Mouse (Mus musculus) MEL (cell line): Measurements from ENCODE around the gene Eif2d. TPM values are rescaled to one million over a fixed set of nuclear protein-coding genes. Genes with fewer than 3 reads are reported as not detected.

Experiments used
- DNase-seq: peaks from one replicate; pipeline ENCODE4 v3.0.0; 2011; ENCODE audit warnings: low read depth, low spot score
- H3K27ac ChIP-seq: 2 replicates; pipeline ENCODE4 v1.5.1; 2012; ENCODE audit warnings: low read depth, mild to moderate bottlenecking, control low read depth, low read length, moderate library complexity; ENCODE audit not compliant: control insufficient read depth
- H3K27me3 ChIP-seq, 2 experiments: fragments of 150-350 bp in 1 of 2; sonication (generic) in 1 of 2; 2 replicates each; pipeline ENCODE4 v1.6.1; 2012; ENCODE audit warnings: low read length in 2 of 2, mild to moderate bottlenecking in 2 of 2, improper control_type of control experiment in 1 of 2, moderate library complexity in 1 of 2; ENCODE audit not compliant: insufficient read depth in 2 of 2, control insufficient read depth in 1 of 2
- H3K36me3 ChIP-seq, 2 experiments: 2 replicates each; pipeline ENCODE4 v1.6.1; 2012 to 2014; ENCODE audit warnings: low read length in 2 of 2, improper control_type of control experiment in 1 of 2, inconsistent platforms in 1 of 2, mild to moderate bottlenecking in 1 of 2; ENCODE audit not compliant: insufficient read depth in 2 of 2, control insufficient read depth in 1 of 2
- H3K4me1 ChIP-seq, 2 experiments: fragments of 150-350 bp in 1 of 2; sonication (generic) in 1 of 2; 2 replicates each; pipeline ENCODE4 v1.6.1; 2012; ENCODE audit warnings: low read length in 2 of 2, improper control_type of control experiment in 1 of 2, mild to moderate bottlenecking in 1 of 2; ENCODE audit not compliant: insufficient read depth in 2 of 2, control insufficient read depth in 1 of 2
- H3K4me3 ChIP-seq, 2 experiments: fragments of 150-350 bp in 1 of 2; sonication (generic) in 1 of 2; 2 replicates each; pipeline ENCODE4 v1.5.1; 2012; ENCODE audit warnings: low read depth in 2 of 2, low read length in 2 of 2, mild to moderate bottlenecking in 2 of 2, moderate library complexity in 2 of 2, control low read depth in 1 of 2, improper control_type of control experiment in 1 of 2; ENCODE audit not compliant: control insufficient read depth in 1 of 2, insufficient read depth in 1 of 2
- H3K79me2 ChIP-seq: 2 replicates; pipeline ENCODE4 v1.6.1; 2012; ENCODE audit warnings: mild to moderate bottlenecking, low read length, moderate library complexity; ENCODE audit not compliant: control insufficient read depth, poor library complexity, insufficient read depth
- H3K9ac ChIP-seq: 2 replicates; pipeline ENCODE4 v1.6.1; 2012; ENCODE audit warnings: low read depth, mild to moderate bottlenecking, control low read depth, low read length, moderate library complexity; ENCODE audit not compliant: control insufficient read depth, poor library complexity, severe bottlenecking
- H3K9me3 ChIP-seq: fragments of 150-350 bp; sonication (generic); replicated peaks from 2 replicates; pipeline ENCODE4 v1.6.1; 2012; ENCODE audit warnings: mild to moderate bottlenecking, low read length, improper control_type of control experiment, moderate library complexity; ENCODE audit not compliant: insufficient read depth
- CHD1 ChIP-seq: IDR thresholded peaks from 2 replicates; pipeline ENCODE4 v1.6.1; 2012; ENCODE audit warnings: low read depth, mild to moderate bottlenecking, inconsistent platforms, low read length, improper control_type of control experiment
- CHD2 ChIP-seq: IDR thresholded peaks from 2 replicates; pipeline ENCODE4 v1.6.1; 2011; ENCODE audit warnings: low read length, improper control_type of control experiment
- CTCF ChIP-seq, 3 experiments: IDR thresholded peaks in 2 of 3; conservative IDR thresholded peaks in 1 of 3; 2 replicates each; pipeline ENCODE4 v1.5.1; 2011 to 2012; ENCODE audit warnings: low read length in 3 of 3, low read depth in 2 of 3, mild to moderate bottlenecking in 2 of 3, improper control_type of control experiment in 1 of 3, inconsistent platforms in 1 of 3, mixed read lengths in 1 of 3, moderate library complexity in 1 of 3; ENCODE audit not compliant: control insufficient read depth in 1 of 3, insufficient read depth in 1 of 3, poor library complexity in 1 of 3, severe bottlenecking in 1 of 3
- ELF1 ChIP-seq: IDR thresholded peaks from 2 replicates; pipeline ENCODE4 v1.6.1; 2014; ENCODE audit warnings: low read depth, mild to moderate bottlenecking, inconsistent platforms, low read length, improper control_type of control experiment, moderate library complexity
- EP300 ChIP-seq, 2 experiments: IDR thresholded peaks; 2 replicates each; pipeline ENCODE4 v1.6.1; 2011; ENCODE audit warnings: improper control_type of control experiment in 2 of 2, low read length in 2 of 2, low read depth in 1 of 2, mild to moderate bottlenecking in 1 of 2
- ETS1 ChIP-seq: IDR thresholded peaks from 2 replicates; pipeline ENCODE4 v1.6.1; 2012; ENCODE audit warnings: low read depth, mild to moderate bottlenecking, inconsistent platforms, low read length, improper control_type of control experiment, moderate library complexity
- HCFC1 ChIP-seq: IDR thresholded peaks from 2 replicates; pipeline ENCODE4 v1.6.1; 2012; ENCODE audit warnings: low read depth, mild to moderate bottlenecking, inconsistent platforms, low read length, improper control_type of control experiment, moderate library complexity
- JUND ChIP-seq: IDR thresholded peaks from 2 replicates; pipeline ENCODE4 v1.6.1; 2011; ENCODE audit warnings: low read depth, mild to moderate bottlenecking, improper control_type of control experiment, low read length
- KAT2A ChIP-seq: conservative IDR thresholded peaks from 2 replicates; pipeline ENCODE4 v1.6.1; 2012; ENCODE audit warnings: low read depth, low read length, improper control_type of control experiment, inconsistent platforms
- MAX ChIP-seq: IDR thresholded peaks from 2 replicates; pipeline ENCODE4 v1.6.1; 2011; ENCODE audit warnings: low read length, improper control_type of control experiment
- MAZ ChIP-seq: IDR thresholded peaks from 2 replicates; pipeline ENCODE4 v1.6.1; 2012; ENCODE audit warnings: low read depth, mild to moderate bottlenecking, inconsistent platforms, low read length, improper control_type of control experiment
- MEF2A ChIP-seq: IDR thresholded peaks from 2 replicates; pipeline ENCODE4 v1.6.1; 2014; ENCODE audit warnings: low read depth, mild to moderate bottlenecking, inconsistent platforms, low read length, improper control_type of control experiment; ENCODE audit not compliant: poor library complexity, insufficient replicate concordance, severe bottlenecking; ENCODE audit errors: extremely low read depth
- MXI1 ChIP-seq: IDR thresholded peaks from 2 replicates; pipeline ENCODE4 v1.6.1; 2011; ENCODE audit warnings: mild to moderate bottlenecking, low read depth, low read length, improper control_type of control experiment
- MYC ChIP-seq: IDR thresholded peaks from 2 replicates; pipeline ENCODE4 v1.6.1; 2011; ENCODE audit warnings: low read depth, mild to moderate bottlenecking, low read length, improper control_type of control experiment, moderate library complexity
- NRF1 ChIP-seq: IDR thresholded peaks from 2 replicates; pipeline ENCODE4 v1.6.1; 2014; ENCODE audit warnings: low read depth, mild to moderate bottlenecking, inconsistent platforms, low read length, improper control_type of control experiment, moderate library complexity; ENCODE audit not compliant: poor library complexity, insufficient read depth, severe bottlenecking
- POLR2A ChIP-seq, 2 experiments: IDR thresholded peaks; 2 replicates each; pipeline ENCODE4 v1.6.1; 2011 to 2012; ENCODE audit warnings: low read length in 2 of 2, mild to moderate bottlenecking in 2 of 2, control low read depth in 1 of 2, improper control_type of control experiment in 1 of 2, low read depth in 1 of 2, moderate library complexity in 1 of 2; ENCODE audit not compliant: control insufficient read depth in 1 of 2, insufficient read depth in 1 of 2, poor library complexity in 1 of 2
- RAD21 ChIP-seq: IDR thresholded peaks from 2 replicates; pipeline ENCODE4 v1.6.1; 2011; ENCODE audit warnings: mild to moderate bottlenecking, low read depth, low read length, improper control_type of control experiment
- SIN3A ChIP-seq: IDR thresholded peaks from 2 replicates; pipeline ENCODE4 v1.6.1; 2012; ENCODE audit warnings: low read length, improper control_type of control experiment, inconsistent platforms
- SMC3 ChIP-seq: IDR thresholded peaks from 2 replicates; pipeline ENCODE4 v1.6.1; 2011; ENCODE audit warnings: low read depth, low read length, improper control_type of control experiment
- TBP ChIP-seq: IDR thresholded peaks from 2 replicates; pipeline ENCODE4 v1.8.0; 2011; ENCODE audit warnings: low read depth, low read length, improper control_type of control experiment
- TCF12 ChIP-seq: IDR thresholded peaks from 2 replicates; pipeline ENCODE4 v1.6.1; 2014; ENCODE audit warnings: low read depth, mild to moderate bottlenecking, inconsistent platforms, low read length, improper control_type of control experiment, moderate library complexity
- UBTF ChIP-seq: IDR thresholded peaks from 2 replicates; pipeline ENCODE4 v1.6.1; 2012; ENCODE audit warnings: low read depth, mild to moderate bottlenecking, inconsistent platforms, low read length, improper control_type of control experiment, moderate library complexity, borderline replicate concordance; ENCODE audit not compliant: insufficient read depth
- USF2 ChIP-seq, 2 experiments: IDR thresholded peaks; 2 replicates each; pipeline ENCODE4 v1.6.1; 2011 to 2012; ENCODE audit warnings: improper control_type of control experiment in 2 of 2, low read length in 2 of 2, borderline replicate concordance in 1 of 2, inconsistent platforms in 1 of 2, low read depth in 1 of 2, mild to moderate bottlenecking in 1 of 2; ENCODE audit not compliant: insufficient read depth in 1 of 2
- ZMIZ1 ChIP-seq: IDR thresholded peaks from 2 replicates; pipeline ENCODE4 v1.6.1; 2012; ENCODE audit warnings: low read depth, mild to moderate bottlenecking, inconsistent platforms, low read length, improper control_type of control experiment, moderate library complexity
- ZNF384 ChIP-seq: IDR thresholded peaks from 2 replicates; pipeline ENCODE4 v1.6.1; 2012; ENCODE audit warnings: low read depth, mild to moderate bottlenecking, inconsistent platforms, low read length, improper control_type of control experiment
- polyA plus RNA-seq, 2 experiments: library from polyadenylated mRNA; stranded (reverse) in 1 of 2; unstranded in 1 of 2; fragments of >175 nt in 1 of 2; fragments of >200 nt in 1 of 2; gene quantifications; 2 replicates each; pipeline versions ENCODE4 v1.2.1 to v1.2.4; 2012; ENCODE audit warnings: low replicate concordance in 2 of 2, low read depth in 1 of 2; ENCODE audit not compliant: insufficient read length in 2 of 2, insufficient read depth in 1 of 2, missing spikeins in 1 of 2
- total RNA-seq: library from RNA; depleted of rRNA; stranded (reverse); fragments of 300-350 nt; gene quantifications from 2 replicates; pipeline ENCODE4 v1.2.3, GENCODE M21; 2012

The Eif2d gene
- total and polyA plus RNA-seq, 3 experiments, result 31.0 to 43.6 TPM; not detected in 1

GRCm38 (mm10) chr1:131199118-131199821 is 46.3 kb downstream of the Eif2d start:
- Histone ChIP-seq H3K36me3 (peaks cover 0 to 12% of the 10 kb centered on the region in 2 experiments; a peak in 2 of 4 replicates), H3K9ac (peak overlapping the region; percentile 85), H3K4me1 (peaks cover 5 to 22% of the 10 kb centered on the region in 2 experiments; a peak in 3 of 4 replicates), H3K9me3 (no peaks in the 10 kb centered on the region), H3K79me2 (peaks cover 34% of the 10 kb centered on the region), H3K4me3 (peak overlapping the region; percentile 58 to 96), H3K27me3 (no peaks in the 10 kb centered on the region), H3K27ac (peak overlapping the region; percentile 72)
- peak; percentile 78 for DNase-seq
- no peak for TF ChIP-seq MEF2A
- peak; percentile 33 for TF ChIP-seq MAX
- peak; percentile 47; the same call in 1 of the 2 replicates for TF ChIP-seq SIN3A
- peak; percentile 23; the same call in 1 of the 2 replicates for TF ChIP-seq TBP
- peak; percentile 63 for TF ChIP-seq ELF1
- TF ChIP-seq MXI1, result no peak; the same call in 1 of the 2 replicates
- TF ChIP-seq JUND, result no peak
- no peak for TF ChIP-seq SMC3
- no peak for TF ChIP-seq CHD2
- TF ChIP-seq RAD21, result no peak
- TF ChIP-seq KAT2A, result no peak
- TF ChIP-seq USF2 (IDR thresholded peaks at IDR 0.05; ENCODE audit: borderline replicate concordance in 1 of 2, insufficient read depth in 1 of 2, low read depth in 1 of 2, low read length in 2 of 2), result no peak
- TF ChIP-seq MAZ, result no peak
- 0 out of 2 replicates have a peak, but pooled peaks have one; percentile 10 for TF ChIP-seq ZMIZ1
- TF ChIP-seq UBTF, result no peak
- no peak for TF ChIP-seq ETS1
- no peak; the same call in 1 of the 2 replicates for TF ChIP-seq MYC

GRCm38 (mm10) chr1:131199976-131200375 is 47.0 kb downstream of the Eif2d start:
- Histone ChIP-seq H3K27me3 (no peaks in the 10 kb centered on the region), H3K36me3 (peaks cover 0 to 12% of the 10 kb centered on the region in 2 experiments; a peak in 2 of 4 replicates)
- TF ChIP-seq MEF2A, result no peak
- no peak for TF ChIP-seq JUND
- TF ChIP-seq SMC3, result peak; percentile 31
- peak; percentile 67; the same call in 1 of the 2 replicates for TF ChIP-seq UBTF
- TF ChIP-seq ETS1, result peak; percentile 54
- TF ChIP-seq CHD1, result no peak
- TF ChIP-seq NRF1, result 0 out of 2 replicates have a peak, but pooled peaks have one; percentile 21
- no peak; the same call in 1 of the 2 replicates for TF ChIP-seq ZMIZ1
- peak; percentile 56 to 67 (median 57) for TF ChIP-seq CTCF (IDR thresholded peaks at IDR 0.05 in 2 of 3, conservative IDR thresholded peaks at IDR 0.05 in 1 of 3; ENCODE audit: control insufficient read depth in 1 of 3, insufficient read depth in 1 of 3, low read depth in 2 of 3, low read length in 3 of 3, poor library complexity in 1 of 3, severe bottlenecking in 1 of 3)
- 0 out of 2 replicates have a peak, but pooled peaks have one; percentile 51 for TF ChIP-seq HCFC1
- TF ChIP-seq ZNF384, result 0 out of 2 replicates have a peak, but pooled peaks have one; percentile 8
- TF ChIP-seq EP300 (IDR thresholded peaks at IDR 0.05; ENCODE audit: low read depth in 1 of 2, low read length in 2 of 2), result peak; percentile 41 to 54; a peak in 3 of 4 replicates
- TF ChIP-seq TBP, result peak; percentile 81
- peak; percentile 86; the same call in 1 of the 2 replicates for TF ChIP-seq MXI1
- peak; percentile 77 for TF ChIP-seq SIN3A
- TF ChIP-seq RAD21, result peak; percentile 29
- peak; percentile 91 for TF ChIP-seq MYC
- TF ChIP-seq MAZ, result peak; percentile 97
- TF ChIP-seq TCF12, result peak; percentile 58; the same call in 1 of the 2 replicates
- peak; percentile 77; the same call in 1 of the 2 replicates for TF ChIP-seq MAX
- TF ChIP-seq POLR2A (IDR thresholded peaks at IDR 0.05; ENCODE audit: control insufficient read depth in 1 of 2, insufficient read depth in 1 of 2, low read depth in 1 of 2, low read length in 2 of 2, poor library complexity in 1 of 2), result peak; percentile 28 to 88; a peak in 2 of 4 replicates
- TF ChIP-seq ELF1, result no peak
- TF ChIP-seq, all 39 proteins: peak for 17
- Histone ChIP-seq H3K79me2 (peaks cover 28% of the 10 kb centered on the region), H3K9me3 (no peaks in the 10 kb centered on the region), H3K4me1 (peaks cover 5 to 22% of the 10 kb centered on the region in 2 experiments; a peak in 3 of 4 replicates), H3K27ac (peak overlapping the region; percentile 72), H3K9ac (peak overlapping the region; percentile 85), H3K4me3 (peak overlapping the region; percentile 58 to 96)
- peak; percentile 96 for DNase-seq
